Mouse (Mus musculus): ENCODE results near the gene Dcaf4.

Dcaf4 gene

DNA sequence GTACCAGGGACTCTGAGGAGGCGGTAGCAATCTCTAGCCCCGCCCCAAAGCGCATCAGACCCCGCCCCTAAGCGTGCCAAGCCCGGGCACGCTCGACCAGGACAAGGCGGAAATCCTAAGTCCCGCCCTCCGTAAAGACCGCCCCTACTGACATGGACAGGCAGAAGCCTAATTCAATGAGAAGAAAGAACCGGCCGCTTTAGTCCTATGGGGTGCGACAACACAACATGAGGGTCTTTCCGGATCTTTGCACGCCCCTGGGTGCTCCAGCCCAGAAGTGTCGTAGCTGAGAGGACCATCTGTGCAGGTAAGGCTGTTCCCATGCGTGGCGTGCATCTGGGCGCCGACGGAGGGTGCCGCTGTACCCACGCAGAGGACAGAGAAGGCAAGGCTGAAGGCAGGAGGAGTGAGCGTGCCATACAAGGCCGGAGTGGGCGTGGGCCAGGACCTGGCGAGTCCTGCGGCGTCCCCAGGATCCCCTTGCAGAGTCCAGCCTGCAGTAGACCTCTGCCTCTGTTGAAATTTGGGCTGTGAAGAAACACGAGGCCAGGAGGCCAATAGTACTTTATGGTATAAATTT, at the start of gene Dcaf4:
Dcaf4 (plus strand) TSS at position 156 of the 580 bp plus-strand sequence.
- DNase-seq: peak; percentile 96 to 98

DNA sequence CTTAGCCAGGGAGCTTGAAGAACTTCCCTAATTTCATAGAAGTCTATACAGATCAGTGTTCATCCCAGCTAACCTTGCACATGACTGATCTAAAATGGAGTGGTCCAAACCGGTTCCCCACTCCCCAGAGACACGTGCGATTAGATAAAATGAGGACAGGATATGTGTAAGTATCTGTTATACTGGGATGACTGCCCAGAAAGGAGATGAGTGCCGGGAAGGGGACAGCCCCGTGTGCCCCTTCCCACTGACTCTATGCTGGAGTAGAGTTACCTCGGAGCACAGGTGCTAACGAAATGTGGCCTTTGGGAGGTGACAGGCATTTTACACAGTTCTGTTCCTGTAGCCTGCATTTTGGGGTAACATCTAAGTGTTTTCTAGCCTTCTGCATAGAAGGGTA, 48.5 kb upstream of the Dcaf4 start:
- no peak for DNase-seq

DNA sequence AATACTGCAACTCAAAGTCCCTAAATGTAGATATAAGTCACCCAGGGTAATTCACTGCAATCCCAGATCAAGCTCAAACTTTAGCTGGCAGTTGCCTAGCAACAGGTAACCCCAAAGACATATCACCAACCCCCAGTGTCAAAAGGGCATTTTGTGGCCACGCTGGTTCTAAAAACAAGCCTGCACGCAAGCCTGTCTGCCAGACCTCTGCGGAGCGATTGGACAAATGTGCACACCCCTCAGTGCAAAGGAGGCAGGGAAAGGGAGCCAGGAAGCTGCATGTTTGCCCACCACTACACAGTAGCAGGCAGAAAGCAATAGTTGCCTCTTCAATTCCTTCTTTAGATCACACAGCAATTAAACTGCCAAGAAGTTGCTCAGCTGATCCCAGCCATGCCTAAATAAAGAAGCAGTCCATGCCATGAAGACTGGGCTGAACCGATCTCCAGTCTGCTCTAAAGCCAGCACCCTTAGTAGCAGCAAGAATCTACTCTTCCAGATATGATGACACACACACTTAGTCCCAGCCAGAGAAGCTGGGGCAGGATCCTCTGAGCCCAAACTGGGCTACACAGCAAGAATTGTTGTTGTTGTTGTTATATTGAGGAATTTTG, 46.2 kb upstream of the Dcaf4 start:
- DNase-seq: no peak

DNA sequence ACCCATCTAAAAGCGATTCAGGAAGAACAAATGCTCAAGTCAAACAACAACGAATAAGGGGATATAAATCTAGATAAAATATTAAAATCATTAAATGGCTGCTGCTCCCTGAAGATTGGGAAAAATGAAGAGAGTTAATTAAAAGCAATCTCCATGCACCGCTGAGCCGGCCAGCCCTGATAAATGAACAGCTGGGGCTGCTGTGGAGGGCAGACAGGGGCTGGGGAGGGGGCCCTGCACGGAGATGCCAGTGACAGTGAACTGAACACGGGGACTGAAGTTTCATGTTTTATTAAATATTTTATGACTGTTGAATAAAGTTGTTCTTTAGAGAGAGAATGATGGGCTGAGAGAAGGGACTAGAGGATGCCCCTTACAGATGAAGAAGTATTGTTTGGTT, 44.8 kb upstream of the Dcaf4 start:
- DNase-seq: no peak

DNA sequence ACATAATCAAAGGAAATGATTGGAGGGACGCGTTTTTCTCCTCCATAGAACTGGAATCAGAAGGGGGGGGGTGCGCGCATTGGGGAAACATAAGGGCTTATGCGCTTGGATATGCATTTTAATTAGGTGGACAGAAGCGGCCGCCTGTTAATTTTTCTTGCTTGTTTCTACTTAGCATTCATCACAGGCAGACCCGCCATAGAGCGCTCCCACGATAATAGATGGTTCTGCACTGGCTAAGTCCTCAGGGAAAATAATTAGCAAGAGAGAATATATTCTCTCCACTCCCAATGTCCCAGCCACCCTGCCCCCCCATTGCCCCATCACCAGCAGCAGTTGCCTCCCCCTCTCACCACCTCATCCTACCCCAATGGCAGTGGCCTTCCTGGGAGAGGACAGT, 44.0 kb upstream of the Dcaf4 start:
- DNase-seq: no peak

DNA sequence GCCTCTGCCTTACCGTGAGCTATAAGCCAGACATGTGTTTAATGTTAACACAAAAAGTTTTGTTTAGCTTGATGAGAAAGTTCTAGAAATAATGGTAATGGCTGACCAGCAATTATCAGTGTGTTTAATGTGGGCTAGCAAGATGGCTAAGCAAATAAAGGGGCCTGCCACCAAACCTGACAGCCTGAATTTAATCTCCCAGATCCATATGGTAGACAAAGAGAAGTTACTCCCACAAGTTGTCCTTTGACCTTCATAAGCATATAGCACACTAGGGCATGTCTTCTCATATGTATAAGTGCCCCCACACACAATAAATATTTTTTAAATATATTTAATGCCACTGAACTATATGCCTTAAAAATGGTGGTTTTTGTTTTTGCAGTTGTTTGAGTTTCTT, 41.1 kb upstream of the Dcaf4 start:
- DNase-seq: no peak

DNA sequence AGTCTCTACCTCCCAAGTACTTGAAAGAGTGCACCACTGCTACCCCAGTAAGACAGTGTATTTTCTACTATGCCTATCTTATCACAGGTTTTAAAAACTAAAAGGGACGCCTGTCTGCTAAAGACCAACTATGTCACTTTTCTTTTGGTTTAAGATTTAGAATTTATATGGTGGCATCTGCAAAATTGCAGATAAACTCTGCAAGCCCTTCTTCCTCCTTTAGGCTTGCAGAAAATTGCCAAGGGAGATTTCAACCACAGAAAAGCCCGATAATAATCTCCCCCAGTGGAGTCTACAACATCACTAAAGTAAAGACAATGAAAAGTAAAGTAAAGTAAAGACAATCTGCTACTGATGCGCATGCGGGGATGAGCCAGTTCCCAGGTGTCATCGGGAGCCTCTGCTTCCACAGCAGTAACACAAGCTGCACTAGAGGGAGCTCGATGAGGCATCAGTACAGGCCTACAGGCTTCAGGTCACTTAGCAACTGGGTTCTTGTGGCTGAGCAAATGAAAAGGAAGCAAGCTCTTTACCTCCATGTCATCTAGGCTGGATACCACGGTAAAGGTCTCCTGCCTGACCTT, 40.4 kb upstream of the Dcaf4 start:
- no peak for DNase-seq

DNA sequence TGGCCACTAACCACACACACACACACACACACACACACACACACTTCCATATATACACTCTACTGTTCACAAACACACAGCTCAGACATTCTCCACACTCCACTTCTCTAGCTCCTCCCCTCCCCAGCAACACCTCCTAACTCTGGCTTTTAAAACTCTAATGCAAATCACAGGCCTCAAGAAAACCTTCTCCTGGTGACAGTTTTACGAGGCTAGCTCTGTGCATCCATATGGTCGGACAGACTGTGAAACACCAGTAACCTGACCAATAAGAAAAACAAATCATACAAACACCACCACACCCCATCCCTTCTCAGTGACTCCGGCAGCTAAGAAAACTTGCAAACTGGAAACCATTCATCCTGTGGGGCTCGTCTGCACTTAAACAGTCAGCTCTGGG, 38.8 kb upstream of the Dcaf4 start:
- no peak for DNase-seq

DNA sequence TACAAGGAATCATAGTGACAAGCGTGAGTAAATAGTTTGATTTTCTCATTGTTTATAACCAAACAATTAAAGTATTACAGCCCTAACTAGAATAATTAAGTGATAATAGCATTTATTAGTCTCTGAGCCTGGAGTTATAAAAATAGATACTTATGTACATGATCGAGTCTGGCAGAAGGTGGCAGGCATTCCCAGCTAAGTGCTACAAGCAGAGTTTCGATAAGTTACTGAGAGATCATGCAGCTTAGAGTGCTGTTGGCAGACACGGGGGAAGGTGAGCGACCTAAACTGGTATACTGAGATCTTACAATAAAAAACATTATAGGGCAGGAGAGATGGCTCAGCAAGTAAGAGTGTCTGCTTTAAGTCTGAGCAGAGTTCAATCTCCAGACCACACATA, 36.6 kb upstream of the Dcaf4 start:
- no peak for DNase-seq

DNA sequence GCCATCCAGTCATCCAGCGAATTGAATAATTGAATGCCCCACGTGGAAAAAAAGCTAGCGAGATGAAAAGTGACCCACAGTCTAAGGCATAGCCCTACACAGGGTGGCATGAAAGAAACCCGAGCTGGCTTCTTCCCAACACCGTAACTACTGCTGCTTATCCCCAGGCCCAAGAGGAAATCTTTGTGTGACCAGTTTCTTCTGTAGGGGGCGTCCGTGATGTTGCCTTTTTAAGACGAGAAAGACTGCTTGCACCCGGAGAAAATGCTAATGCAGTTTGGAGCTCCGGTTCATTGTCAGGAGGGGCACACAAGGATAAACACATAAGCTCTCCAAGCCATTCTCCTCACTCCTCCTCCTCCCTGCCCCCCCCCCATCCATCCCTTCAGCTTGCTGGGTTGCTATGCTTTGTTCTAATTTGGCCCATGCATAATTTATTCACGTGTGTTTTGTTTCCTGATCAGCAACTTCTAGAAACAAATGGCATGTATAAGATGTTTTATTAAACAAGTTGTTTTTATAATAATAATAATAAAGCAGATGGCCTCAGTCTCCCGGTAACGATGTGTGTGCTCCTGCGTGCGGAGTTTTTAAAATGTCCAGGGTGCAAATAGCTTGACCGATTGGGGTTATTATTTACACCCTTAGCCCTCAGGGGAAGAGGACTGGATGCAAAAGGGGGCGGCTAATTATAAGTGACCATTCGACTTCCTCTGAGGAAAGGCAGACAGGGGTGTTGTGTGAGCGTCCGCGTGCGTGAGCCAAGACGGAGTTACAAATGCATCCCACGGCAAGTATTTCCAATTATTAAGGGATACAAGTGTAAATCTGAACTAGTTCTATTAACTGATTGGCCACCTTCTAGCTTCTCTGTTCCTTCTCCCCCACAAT, 35.2 kb upstream of the Dcaf4 start:
- peak; percentile 39 to 60 for DNase-seq

DNA sequence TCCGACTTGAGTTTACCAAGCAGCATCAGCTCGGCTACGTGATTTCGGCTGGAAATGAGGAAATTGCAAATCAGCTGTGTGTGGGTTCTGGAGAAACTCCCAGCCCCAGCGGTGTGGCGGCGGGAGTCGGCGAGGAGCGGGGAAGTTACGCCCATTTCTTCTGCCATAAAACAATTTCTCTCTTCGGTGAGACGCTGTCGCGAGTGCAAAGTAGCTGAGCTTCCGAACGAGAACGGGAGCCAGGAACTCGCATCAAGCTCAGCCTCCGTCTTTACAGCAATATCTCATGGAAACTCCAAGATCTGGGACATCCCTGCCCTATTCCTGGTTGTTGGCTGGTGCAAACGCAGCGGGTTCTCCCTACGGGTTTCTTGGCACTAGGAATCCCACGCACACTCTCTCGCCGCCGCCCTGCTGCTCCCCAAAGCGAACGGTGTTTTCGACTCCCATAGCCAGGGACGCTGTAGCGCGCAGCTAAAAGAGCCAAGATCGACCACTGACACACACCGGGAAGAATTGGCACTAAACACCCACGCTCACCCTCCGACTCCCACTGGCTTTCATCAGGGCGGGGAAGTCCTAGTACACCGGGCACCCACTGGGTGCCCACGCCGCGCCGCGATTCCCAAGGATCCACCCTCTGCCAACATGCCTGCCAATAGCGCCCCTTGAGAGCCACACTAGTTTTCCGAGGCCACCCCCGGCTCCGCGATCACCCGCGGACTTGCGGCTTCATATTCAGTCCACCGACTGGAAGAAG, 34.2 kb upstream of the Dcaf4 start:
- DNase-seq: peak; percentile 79 to 83

DNA sequence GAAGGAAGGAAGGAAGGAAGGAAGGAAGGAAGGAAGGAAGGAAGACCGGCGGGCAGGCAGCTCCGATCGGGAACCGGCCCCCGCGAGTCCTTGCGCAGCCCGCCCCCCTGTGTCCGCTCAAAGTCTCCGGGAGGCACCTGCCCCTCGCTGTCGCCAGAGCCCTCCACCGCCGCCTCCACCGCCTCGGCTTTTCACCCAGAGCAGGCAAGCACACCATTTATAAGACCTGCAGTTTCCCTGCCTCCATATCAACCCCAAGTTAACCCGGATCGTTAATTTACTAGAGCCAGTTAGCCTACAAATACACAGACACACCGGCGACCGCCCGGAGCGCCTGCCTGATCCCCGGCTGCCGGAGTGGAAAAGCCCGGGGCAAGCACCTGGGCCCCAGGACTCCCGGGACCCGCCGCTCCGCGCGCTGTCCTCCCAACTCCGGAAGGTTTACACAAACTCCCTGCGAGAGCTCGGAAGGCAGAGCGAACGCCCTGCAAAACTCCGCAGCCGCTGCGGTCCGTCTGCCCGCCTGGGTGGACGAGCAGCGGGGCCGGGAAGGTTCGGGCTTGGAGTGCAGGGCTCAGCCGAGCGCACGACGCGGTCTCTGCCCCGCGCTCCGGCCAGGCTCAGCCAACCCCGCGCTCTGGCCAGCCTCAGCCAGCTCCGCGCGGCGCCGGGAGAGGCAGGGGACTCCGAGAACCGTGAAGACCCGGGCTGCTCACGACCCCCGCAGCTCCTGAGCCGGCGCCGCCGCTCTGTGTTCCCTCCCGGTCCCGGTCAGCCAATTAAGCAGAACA, 33.4 kb upstream of the Dcaf4 start:
- DNase-seq: peak; percentile 79

DNA sequence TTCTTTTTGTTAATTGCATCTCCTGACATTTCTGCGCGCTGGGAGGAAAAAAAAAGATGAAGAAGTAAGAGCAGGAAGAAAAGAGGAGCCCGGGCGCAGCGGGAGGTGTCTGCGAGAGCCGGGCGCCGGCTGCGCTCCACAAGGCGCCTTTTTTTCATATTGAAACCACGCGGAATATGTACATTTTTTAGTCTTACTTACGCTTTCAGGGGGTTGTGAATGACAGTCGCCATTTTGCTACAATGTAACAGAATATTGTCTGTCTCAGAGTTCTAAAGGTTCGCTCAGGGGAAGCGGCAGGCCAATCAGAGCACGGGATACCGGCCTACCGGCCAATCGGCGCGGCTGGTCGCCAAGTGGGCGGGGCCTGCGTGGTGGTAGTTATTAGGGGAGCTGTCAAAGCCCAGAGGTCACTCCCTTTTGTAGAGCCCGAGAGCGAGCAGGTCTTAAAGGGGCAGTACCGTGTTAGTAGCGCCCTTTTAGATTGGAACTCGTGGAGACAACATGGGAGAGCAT, 32.7 kb upstream of the Dcaf4 start, which contains the start of gene Dpf3:
Dpf3 (minus strand) TSS at position 241 of the 516 bp plus-strand sequence.
- peak; percentile 100 for DNase-seq

DNA sequence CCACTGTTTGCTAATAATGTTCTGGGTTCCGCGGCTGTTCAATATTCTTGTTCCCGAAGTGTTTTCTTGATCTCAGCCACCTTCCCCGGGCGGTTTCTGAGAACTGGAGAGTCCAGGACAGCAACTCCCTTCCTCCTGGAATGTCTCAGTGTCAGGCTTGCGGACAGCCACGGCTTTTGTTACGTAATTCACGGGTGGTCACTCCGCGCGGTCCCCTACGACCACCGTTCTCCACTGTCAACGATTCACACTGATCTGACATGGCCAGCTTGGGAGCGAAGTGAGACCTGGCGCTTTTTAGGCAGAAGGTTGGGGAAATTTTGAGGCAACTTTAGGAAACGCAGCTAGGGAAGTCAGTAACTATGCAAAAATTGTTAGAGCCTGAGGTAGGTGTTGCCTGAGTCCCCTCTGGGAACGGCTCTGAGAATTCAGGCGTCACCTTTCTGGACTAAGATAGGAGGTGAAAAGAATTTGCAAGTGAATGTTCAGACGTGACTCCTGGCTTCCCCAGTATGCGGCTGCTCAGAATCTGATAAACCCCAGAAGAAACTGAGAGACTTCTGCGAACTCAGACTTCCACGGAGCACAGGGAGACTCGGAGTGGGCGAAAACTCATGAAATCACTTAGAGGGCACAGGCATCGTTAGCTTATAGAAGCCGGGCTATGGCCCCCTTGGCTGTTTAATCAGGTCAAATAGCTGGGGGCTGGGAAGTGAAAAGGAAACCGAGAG, 31.9 kb upstream of the Dcaf4 start:
- DNase-seq: peak; percentile 68 to 76

DNA sequence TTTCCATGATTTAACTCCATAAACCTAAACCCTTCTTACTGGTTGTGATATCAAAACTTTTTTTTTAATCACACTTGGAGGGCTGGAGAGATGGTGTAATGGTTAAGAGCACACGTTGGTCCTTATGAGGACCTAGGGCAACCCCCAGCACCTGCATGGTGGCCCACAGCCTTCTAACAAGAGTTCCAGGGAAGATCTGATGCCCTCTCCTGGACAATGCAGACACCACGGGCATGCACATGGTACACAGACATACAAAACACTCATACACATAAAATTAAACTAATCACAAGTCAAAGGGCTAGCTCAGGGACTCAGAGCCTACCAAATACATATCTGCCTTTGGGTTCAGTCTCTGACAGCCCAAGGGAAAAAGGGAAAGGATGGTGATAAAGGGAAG, 30.5 kb upstream of the Dcaf4 start:
- peak in 1 of 2 experiments; percentile 16 for DNase-seq

DNA sequence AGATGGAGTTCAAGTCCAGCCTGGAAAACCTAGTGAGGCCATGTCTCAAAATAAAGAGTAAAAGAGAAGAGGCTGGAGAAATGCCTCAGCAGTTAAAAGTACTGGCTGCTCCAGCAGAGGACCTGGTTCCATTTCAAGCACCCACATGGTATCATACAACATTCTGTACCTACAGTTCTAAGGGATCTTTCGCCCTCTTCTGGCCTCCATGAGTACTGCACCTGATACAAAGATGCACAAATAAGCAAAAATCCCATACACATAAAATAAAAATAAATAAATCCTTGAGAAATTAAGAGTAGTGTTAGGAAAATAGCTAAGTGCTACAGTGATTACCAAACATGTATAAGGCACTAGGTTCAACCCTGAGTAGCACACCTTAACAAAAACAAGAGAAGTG, 28.7 kb upstream of the Dcaf4 start:
- peak; percentile 6 to 39 for DNase-seq

DNA sequence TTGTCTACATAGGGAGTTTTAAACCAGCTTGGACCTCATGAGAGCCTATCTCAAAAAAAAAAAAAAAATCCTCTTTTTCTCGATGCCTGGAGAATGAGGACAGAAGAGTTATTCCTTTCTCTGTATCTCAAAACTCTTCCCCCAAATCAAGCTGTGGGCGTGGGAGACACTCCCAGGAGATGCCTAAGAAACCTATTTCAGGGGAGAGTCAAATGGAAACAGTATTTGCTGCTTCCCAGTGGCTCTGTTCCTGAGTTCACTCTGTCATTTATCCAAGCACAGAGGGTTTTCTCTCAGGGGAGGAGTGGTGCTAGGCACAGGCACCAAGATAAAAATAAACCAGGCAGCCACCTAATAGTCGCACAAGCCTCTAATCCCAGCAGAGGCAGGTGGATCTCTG, 27.5 kb upstream of the Dcaf4 start:
- DNase-seq: no peak

DNA sequence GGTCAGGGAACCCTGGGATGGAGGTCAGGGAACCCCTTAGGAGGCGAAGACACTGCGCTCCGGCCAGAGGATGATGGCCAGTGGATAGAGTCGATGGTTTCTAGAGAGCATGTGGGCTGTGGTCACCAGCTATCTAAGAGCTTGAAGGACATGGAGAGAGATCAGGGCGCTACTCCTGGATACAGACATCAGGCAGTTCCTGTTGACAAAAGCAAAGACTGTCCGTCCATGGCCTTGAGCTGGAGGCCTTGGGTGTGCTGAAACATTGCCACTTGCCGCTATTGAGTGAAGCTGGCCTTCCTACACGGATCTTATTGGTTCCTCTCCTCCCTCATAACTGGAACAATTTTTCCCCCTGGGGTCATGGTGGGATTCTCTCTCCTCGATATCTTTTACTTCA, 26.1 kb upstream of the Dcaf4 start:
- no peak for DNase-seq

DNA sequence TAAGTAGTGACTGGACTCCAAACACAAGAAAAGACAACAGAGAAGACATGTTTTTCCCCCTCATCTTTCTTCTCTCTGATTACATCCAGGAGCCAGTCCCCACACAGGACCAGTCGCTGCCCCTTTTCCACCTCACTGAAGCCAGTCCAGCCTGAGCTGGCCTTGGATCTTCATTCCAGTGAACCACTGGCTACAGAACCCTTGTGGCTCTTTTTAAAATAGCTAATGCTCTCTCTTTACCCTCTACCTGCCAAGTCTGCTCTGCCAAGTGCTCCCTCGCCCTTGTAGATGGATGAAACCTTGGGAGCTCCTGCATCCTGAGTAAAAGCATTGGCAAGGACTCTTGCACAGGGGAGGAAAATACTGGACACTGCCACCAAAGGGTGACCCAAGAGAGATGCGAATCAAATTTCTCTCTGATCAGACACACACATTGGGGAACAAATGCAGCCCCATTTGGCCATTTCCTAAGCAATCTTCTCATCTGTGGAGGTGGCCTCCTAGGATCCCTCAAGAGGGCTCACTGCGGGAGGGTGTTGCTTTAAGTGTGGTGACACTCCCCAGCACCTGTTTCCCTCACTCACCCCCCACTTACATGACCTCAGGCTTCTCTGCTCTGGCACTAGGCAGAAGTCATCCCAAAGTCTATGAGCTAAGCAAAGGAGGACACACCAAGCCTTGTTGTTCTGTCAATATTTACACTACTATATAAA, 24.9 kb upstream of the Dcaf4 start:
- no peak for DNase-seq

DNA sequence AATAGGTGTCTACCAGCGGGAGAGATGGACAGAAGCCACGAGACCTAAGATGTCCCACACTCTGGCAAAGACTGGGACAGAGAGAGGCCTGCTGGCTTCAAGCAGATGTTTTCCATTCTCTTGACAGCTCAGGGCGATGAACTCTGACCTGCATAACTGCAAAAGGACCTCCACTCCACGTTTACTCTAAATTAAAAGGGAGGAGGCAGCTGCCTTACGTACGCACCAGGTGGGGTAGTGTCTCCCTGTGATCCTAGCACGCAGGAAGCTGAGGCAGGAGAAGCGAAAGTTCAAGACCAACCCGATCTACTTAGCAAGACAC, 24.3 kb upstream of the Dcaf4 start:
- no peak for DNase-seq

DNA sequence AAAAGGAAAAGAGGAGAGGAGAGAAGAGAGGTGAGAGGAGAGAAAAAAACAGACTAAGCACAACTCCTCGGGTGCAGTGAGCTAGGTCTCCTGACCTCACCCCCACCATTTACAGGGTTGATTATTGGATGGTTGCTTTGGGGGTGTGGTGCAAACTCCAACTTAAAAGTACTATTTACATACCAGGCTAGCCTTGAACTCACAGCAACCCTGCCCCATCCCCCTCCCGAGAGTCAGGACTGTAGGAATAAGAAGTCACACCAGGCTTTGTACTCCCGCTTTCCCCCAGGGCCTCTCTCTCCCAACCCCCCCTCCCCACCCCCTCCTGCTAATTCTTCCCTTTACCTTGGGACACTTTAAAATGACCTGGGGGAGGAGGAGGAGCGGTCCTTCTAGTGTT, 23.9 kb upstream of the Dcaf4 start:
- no peak for DNase-seq

Data from cerebellum, postnatal 25 days (tissue).